Mouse (Mus musculus) cerebellum, postnatal 36 days (tissue): ENCODE measurements around the gene Aph1a.
"Not testable (repeated sequence)": the region's sequence is repeated elsewhere in the genome, so short reads cannot be mapped to it uniquely, and the experiment has no call there.

Source experiments
- DNase-seq, 2 experiments: peaks; one replicate each; pipeline ENCODE4 v3.0.0; 2021 to 2022; ENCODE audit warnings: mixed read lengths in 2 of 2

The Aph1a gene

DNA sequence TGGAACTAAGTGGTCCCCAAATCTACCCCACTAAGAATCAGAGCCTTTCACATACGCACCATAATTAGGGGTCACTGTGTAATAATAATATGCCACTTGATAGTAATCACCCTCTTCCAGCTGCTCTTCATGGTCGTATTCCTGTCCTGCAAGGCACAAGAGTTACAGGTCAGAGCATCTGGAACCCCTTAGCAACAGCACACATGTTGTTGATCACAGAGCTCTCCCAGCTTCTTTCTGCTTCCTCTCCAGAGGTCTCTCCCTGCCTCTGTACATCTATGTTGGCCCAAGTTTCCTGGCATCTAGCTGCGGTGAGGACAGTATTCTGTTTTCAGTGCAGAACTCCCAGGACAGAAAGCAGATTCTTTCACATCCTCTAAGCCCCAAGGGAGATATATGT, 4.1 kb upstream of the Aph1a start:
- no peak for DNase-seq

DNA sequence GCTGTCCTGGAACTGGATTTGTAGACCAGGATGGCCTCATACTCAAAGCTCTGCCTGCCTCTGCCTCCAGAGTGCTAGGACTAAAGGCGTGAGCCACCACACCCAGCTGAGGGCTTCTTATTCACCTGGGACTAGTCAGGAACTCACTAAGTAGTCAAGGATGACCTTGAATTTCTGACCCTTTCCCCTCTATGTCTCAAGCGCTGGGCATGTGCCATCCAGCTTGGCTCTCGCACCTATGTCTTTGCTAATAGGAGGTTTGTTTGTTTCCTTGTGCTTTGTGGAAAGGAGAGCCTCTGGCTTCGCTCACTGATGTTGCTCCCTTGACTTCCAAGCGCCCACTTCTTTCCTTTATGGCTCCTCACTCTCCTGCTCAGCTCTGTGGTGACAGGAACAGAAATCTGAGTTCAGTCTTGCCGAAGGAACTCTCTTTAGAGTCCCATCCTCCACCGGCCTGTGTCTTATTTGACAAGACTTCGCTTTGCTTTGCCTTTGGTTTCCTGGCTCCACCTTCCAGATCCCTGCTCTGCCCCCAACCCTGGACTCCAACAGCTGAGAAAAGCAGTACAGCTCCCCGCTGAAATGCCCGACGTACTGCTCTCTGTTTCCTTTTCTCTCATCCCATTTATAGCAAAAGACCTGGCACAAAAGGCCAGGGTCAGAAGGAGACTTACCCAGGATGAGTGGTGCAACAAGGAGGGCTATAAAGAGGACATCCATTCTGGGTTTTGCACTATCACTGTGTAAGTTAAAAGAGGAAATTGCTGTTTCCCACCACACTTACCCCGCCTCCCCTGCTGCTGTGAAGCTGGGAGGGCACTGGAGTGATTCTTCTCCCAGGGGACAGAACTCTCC, 2.3 kb upstream of the Aph1a start, which contains the start of gene BC028528:
TSS of gene BC028528 (minus strand) at position 795 of the 855 bp plus-strand sequence.
- DNase-seq, result no peak

DNA sequence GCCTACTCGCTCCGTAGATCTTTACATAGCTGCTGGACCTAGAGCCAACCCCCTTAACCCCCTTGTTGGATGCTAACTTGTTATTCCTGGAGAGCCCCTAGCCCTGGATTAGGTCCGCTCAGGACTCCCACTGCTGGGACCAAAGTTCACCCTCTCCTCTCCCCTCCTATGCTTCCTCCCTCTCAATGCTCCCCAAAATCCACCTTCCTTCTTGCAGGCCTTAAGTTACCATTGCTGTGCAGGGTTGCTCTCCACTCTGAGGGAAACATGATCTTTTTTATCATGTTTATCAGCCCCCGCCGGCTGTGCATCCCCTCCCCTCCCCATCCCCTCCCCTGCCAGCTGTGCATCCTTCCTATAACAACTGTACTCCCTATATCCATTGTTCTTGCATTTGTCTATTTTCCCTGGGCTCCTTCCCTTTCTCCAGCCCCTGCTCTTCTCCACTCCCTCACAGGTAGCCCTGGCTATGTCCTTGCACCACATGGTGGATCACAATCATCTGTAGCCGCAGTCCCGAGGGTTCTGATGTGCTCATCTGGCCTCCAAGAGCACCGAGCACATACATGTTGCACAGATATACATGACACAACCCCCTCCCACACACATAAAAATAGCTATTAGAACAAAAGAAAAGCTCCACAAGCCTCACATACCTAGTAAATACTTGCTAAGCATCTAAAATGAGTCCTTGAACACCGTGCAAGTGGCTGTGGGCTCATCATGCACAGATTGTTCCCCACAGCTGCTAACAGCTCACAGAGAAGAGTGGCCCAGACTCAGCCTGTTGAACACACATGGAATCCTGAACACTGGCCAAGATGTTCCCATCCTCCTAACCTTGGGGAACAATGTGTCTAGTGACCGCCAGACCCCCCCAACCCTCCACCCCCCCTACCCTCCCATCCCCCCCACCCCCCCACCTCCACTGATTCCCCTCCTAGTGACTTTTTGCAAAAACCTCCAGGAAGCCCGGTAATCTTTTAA, 1.4 kb upstream of the Aph1a start:
- DNase-seq, result no peak

DNA sequence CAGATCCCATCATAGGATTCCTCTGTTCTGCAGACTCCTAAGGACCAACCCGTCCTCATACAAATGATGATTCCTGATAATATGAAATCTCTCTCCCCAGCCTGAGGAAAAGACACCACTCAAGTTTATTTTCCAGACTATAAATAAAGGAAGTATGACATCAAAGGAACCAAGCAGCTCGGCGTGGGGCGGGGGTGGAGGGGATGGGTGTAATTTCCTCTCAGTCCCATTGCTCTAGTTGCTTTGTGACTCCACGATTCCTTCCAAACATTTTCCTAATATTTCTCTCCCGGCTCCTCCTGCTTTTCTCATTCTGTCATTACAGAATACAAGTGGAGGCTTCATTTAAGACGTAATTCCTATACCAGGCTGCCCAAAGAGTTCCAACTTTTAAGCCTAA, 643 bp upstream of the Aph1a start:
- DNase-seq, result no peak

- peak; percentile 41 to 45 for DNase-seq
Measured at GRCm38 (mm10) chr3:95894317-95895160, 770 bp downstream of the Aph1a start.

DNA sequence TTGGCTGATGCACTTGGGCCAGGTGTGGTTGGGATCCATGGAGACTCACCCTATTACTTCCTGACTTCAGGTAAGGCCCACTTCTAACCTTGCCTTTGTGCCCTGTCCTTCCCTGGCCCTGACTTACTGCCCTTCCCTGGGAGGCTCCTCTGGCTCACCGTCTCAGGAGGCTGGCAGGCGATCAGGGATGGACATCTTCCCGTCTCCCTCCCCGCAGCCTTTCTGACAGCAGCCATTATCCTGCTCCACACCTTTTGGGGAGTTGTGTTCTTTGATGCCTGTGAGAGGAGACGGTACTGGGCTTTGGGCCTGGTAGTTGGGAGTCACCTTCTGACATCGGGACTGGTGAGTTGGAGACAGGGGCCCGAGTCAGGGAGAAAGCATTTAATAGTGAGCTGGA, 1.7 kb downstream of the Aph1a start:
- DNase-seq, result not testable (repeated sequence)

GRCm38 (mm10) chr3:95899800-95900524, 6.2 kb downstream of the Aph1a start:
- no peak for DNase-seq

- DNase-seq, result no peak
Measured at GRCm38 (mm10) chr3:95901616-95902372, 8.0 kb downstream of the Aph1a start.

DNA sequence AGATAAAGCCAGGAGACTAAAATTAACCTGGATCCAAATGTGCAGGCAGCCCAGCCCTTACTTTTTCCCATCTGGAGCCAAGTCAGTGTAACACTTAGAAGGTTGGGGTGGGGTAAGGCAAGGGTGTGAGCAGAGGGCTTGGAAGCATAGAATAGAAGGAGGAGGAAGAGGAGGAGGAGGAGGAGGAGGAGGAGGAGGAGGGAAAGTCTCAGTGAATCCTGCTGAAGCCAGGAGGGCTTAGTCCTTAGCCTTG, 8.5 kb downstream of the Aph1a start:
- no peak for DNase-seq

GRCm38 (mm10) chr3:95902643-95903042, 8.9 kb downstream of the Aph1a start:
- DNase-seq, result no peak

DNA sequence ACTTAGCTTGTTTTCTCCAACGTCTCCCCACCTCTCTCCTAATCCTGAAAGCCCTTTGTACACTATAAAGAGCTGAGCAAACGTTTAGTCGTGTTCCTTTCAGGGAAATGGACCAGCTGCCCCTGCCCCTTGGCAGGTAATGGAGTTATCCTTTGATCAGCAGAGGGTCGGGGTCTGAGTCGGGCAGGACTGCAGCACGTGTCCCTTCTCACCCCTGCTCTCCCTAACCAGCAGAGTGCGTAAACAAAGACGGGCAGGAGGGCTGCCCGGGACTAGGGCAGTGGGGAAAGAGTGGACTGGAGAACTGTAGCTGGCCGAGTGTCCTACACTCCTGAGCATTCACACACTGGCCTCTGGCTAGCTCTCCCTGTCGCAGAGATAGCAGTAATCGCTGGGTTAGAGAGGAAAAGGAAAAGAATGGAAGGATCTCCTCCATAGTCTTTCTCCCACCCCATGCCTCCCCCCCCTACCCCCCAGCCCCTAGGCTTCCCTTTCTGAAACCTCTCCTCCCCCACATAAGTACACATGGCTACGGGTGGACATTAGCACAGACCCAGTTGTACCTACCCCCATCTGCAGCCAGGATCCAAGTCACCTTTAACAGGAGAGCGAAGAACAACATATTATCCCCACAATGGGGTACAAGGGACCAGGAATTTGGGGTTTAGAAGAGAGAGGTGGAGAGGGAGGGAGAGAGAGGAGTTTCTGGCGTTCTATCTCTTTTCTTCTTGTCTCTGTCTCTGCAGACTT, 10.2 kb downstream of the Aph1a start:
- no peak for DNase-seq

DNA sequence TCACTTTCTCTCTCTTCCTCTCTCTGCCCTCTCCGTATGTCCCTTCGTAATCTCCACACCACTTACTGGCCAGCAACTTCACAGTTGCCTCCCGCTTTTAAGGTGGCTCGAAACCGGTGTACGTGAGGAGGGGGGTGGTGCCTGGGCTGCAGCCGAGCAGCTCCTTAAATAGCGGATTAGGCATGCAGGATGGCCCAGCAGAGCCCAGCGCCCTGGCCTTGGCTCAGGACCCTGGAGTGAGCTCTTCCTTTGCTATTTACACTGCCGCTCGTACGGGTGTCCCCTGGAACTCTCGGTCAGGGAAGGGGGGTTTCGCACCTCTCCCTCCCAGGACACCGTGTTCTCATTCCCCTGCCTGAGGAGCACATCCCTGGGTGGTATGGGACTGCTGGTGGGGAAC, 10.8 kb downstream of the Aph1a start, which contains the start of gene Car14:
TSS of gene Car14 (minus strand) at position 124 of the 400 bp plus-strand sequence.
- DNase-seq, result no peak

DNA sequence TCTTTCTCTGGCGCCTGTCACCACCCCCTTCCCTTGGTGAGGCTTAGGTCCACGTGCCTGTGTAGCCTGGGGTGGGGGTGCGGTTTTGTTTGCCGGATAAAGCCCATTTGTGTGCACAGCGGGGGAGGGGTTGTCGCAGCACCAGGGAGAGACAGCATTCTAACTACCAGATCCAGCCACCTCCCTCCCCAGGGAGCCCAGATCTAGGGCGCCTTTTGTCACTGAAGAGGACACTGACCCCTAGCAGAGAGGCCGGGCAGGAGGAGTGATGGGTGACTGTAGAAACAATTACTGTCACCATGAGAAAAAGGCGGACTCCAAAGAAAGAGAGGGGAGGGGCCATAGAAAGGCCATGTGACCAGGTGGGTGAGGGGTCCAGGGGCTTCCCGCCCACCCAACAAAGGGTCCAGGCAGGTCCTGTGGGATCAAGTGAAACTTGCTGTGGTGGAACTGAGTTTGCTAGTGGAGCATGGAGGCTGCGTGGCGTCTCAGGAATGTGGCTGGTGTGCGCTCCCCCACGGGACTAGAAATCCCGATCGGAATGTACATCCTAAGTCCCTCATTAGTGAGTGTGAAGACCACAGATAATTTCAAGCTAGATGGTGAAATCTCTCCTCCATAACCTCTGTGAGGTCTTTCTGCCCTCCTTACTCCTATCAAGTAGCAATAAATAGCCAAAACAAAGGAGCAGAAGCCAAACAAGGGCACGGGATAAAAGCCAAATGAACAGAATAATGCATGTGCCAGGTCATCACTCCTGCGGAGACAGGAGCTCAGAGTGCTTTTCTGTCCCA, 11.6 kb downstream of the Aph1a start:
- DNase-seq, result peak in 1 of 2 experiments; percentile 33

DNA sequence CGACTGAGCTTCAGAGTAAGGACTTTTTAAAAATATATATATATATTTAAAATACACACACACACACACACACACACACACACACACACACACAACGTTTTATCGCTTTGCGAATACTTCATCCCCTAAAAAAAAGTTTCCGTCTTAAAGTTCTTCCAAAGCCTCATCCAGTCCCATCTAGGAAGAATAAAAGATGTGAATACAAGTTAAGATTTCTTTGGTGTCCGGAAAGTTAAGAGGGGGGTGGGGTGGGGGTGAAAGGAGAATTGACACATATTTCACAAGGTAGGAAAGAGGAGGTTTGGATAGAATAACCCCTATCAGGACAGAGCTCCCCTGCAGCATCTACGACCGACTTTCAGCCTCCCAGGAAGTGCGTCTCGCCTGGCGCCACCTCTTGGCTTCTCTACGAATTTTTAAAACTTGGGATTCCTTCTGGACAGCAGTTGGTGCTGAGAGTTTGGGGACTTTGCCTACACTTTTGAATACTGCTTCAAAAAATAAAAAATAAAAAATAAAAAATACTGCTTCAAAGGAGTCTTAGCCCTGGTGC, 12.2 kb downstream of the Aph1a start:
- DNase-seq, result peak; percentile 28 to 33

DNA sequence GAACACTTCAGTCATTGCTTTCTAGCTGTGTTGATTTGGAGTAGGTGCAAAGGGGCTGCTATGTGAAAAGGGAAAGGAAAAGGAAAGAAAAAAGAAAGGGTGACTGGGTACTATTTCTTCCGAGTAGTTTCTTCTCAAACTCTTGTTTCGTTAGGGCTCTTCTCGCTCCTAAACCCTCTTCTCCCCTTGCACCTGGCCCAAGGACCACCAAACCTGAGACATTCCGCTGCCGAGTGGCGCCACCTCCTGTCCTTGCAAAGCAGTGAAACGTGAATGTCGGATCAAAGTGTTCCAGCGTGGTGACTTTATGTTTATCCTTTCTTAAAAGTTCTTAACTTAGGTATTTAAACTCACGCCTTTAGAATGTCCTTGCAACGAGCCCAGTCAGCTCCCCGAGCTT, 13.1 kb downstream of the Aph1a start:
- DNase-seq, result peak; percentile 45 to 47

DNA sequence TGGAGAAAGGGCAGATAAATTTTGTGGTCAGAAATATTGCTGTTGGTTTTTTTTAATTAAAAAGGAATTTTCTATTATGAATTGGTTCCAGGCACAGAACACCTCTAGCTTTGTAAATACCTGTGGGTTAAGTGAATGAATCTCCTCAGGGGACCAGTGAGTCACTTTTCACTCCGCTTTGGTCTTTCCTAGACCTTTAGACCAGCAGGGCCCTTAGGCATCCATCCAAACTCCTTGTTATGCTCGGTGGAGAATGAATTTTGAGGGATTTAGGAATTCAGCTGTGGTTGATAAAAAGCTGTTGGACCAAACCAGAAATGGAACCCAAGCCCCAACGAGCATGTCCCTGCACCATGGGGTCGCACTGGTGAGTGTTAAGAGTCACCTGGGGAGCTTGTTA, 13.8 kb downstream of the Aph1a start:
- no peak for DNase-seq

DNA sequence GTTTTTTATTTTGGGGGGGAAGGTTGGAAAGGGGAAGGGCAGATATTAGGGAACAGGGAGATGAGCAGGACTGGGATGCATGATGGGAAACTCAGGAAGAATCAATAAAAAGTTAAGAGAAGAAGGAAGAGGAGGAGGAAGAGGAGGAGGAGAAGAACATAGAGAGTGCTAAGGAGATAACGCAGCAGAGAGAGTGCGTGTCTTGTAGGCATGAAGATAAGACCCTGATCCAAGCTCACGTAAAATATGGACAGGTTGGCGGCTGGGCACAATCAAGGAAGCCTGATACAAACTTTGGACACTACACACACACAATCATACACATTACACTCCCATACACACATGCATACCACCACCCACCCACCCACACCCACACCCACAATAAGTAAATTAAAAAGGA, 20.9 kb downstream of the Aph1a start:
- DNase-seq, result no peak

- DNase-seq, result no peak
Measured at GRCm38 (mm10) chr3:95916760-95917159, 23.0 kb downstream of the Aph1a start.

GRCm38 (mm10) chr3:95920532-95920931, 26.8 kb downstream of the Aph1a start:
- not testable (repeated sequence) for DNase-seq
